Mouse (Mus musculus): ENCODE data around the gene Gphn.

Gphn gene

GRCm38 (mm10) chr12:78727723-78728122, 501.5 kb downstream of the Gphn start:
- DNase-seq: peak in 1 of 2 experiments; percentile 2

Data from kidney, adult 8-10 months (tissue).